Mouse (Mus musculus) granulocyte monocyte progenitor cell, adult 5-6 weeks (primary cell): ENCODE data around the gene Spata1. TPM values are rescaled to one million over a fixed set of nuclear protein-coding genes. Genes with fewer than 3 reads are reported as not detected.

Experiments
- ATAC-seq: replicated peaks from 2 replicates; pipeline ENCODE4 v1.8.0; 2016; ENCODE audit warnings: mild to moderate bottlenecking, moderate TSS enrichment, inconsistent platforms; ENCODE audit not compliant: poor library complexity, severe bottlenecking
- total RNA-seq, 2 experiments: library from RNA; stranded (forward) in 1 of 2; stranded (reverse) in 1 of 2; fragments of 200-712, 200-1000 nt in 1 of 2; fragments of >200 nt in 1 of 2; fragmentation: Nextera tagmentation in 1 of 2; gene quantifications; 2 replicates each; pipeline ENCODE4 v1.2.3; 2014 to 2017

Spata1 gene
- total RNA-seq, 2 experiments from 2014 or later = 6.4 to 7.9 TPM

DNA sequence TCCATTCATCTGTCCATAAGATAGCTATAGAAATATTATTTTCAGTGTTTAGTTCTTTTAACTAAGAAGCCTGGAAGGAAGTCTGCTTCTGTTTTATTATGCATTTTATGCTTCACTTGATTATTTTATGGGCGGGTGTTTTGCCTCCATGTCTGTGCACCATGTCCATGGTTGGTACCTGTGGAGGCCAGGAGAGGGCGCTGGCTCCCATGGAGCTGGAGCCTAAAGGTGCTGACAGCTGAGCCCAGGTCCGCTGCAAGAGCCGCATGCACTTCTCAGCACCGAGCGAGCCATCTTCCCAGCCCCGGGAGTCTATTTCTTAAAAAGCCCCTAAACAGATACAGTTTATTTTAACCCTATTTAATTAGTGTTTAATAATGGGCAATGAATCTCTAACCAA is 75.8 kb downstream of the Spata1 start:
- ATAC-seq = no peak

DNA sequence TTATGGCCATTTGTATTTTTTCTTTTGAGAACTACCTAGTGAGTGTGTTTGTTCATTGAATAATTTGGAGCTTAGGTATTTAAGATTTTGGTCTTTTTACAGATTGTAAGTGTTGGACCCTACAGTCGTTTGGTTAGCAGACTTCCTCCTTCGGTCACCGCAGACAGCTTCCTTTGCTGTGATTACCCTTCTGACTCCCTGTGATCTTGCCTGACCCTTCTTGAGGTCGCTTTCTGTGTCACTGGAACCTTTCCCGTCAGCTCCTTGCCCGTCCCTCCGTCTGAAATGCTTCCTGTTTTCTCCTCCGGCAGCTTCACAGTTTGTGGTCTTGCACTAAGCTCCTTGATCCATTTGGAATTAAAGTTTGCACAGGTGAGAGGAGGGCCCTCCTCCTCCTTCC is 77.8 kb downstream of the Spata1 start:
- ATAC-seq = peak; percentile 96

DNA sequence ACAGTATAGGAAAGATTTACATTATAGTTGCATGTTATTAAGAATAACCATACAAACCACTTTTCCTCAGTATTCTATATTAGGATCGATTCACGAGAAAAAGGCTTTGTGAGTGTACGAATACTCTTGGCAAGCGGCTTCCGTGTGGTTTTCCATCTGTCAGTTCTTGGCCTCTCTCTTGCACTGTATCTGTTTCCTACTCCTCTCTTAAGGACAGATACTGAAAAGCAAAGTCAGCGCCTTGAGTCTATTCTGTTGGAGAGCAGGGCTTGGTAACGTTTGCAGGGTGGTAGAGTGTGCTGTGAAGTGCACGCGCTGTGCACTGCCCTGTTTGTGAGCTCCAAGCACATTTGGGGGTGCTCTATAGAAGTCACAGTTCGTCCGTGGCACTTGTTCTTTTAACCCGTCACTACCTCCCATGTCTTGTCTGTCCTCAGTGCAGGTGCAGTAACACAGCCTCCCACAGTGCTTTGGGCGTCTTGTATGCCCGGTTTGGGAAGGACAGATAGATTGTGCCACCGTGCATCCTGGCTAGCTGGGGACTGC is 79.5 kb downstream of the Spata1 start:
- no peak for ATAC-seq

DNA sequence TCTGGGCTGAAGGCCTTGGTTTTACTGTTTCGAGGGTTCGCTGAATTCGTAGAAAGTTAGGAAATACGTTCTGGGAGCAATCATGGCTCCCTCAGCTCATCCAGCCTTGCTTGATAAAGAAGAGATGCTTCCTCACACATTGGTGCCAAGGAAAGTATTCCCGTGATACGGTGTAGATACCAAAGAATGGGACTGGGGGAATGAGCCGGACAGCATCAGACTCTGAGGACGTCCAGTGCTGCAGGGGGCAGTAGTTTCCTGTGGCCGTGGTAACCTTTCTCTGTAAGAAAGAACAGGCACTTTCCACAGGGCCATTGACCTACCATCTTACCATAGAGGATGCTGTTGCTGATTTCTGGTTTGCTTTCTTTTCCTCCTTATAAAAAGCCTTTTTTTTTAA is 80.0 kb downstream of the Spata1 start:
- no peak for ATAC-seq

DNA sequence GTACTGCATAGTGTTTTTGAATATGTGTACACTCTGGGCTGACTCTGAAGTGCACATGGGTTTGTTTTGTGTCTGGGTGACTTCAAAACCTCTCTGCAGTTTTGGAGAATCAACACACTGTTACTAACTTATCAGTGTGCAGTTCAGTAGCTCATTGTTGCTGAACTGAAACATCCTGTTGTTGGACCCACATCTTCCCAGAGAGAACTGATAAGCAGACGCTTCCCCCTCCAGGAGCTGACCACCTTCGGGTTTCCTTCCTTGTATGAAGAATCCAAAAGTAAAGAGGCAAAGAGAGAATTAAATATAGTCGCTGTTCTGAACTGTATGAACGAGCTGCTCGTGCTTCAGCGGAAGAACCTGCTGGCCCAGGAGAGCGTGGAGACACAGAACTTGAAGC is 80.7 kb downstream of the Spata1 start:
- no peak for ATAC-seq

DNA sequence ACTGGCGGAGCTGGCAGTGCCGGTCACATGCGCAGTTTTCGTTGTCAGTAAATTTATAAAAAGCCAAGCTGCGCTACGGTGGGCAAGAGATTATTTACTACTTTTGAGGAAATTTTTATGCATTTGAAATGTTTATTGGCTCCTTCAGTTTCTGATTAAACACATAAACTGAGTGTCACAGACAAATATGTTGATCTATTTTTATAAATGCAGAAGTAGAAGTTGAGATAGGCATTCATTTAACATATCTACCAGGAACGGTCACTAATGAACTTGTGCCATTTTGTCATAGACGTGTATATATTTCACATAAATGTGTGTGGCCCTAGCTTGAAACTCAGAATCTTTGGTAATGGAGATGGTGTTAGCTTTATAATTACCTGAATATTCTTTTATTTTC is 81.7 kb downstream of the Spata1 start:
- no peak for ATAC-seq

DNA sequence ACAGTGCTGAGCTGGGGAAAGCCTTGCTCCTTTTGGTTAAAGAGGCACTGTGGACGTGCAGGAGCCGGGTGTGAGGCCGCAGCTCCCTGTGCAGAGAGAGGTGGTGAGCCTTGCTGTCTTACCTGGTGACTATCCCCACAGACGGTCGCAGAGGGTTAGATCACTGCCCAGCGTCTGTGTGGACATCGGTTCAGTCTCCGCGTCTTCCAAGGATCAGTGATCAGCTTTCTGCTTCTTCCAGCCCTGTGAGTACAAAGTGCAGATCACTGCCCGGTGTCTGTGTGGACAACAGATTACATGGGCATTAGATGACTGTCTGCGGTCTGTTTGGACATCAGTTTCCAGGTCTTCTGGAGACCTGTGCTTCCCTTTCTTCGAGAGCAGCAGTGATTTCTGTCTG is 85.0 kb downstream of the Spata1 start:
- ATAC-seq = no peak

DNA sequence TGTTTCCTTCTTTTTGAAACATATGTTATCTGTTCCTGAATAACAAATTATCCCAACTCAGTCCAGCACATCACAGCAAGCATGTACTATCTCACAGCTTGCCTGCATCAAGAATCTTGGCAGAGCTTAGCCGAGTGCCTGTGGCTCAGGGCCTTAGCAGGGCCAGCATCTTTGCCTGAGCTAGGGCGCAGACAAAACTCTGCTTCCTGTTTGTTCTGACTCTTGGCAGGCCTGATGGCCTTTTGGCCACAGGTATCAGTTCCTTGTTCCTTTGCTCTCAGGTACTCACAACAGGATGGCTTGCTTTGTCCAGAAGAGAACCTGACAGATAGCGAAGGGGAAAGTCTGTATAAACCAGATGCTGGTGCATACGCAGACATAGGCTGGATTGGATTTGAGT is 85.6 kb downstream of the Spata1 start:
- ATAC-seq = no peak

DNA sequence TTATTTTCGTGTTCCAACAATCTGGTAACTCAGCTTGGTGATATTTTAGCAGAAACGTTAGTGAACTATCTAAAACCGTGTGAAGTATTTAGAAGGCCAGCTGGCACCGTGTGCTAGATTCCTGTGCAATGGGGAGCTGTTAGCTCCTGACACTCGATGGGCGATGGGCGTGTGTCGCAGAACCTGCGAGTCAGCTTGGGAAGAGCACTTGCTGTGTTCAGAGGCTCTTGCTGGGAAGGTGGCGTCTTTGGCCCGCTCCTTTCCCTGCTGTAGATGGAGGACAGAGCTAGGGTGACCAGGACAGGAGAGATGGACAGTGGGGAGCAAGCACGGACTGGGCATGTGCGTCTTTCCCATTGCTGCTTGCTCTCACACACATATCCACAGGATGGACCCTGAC is 86.5 kb downstream of the Spata1 start:
- no peak for ATAC-seq

DNA sequence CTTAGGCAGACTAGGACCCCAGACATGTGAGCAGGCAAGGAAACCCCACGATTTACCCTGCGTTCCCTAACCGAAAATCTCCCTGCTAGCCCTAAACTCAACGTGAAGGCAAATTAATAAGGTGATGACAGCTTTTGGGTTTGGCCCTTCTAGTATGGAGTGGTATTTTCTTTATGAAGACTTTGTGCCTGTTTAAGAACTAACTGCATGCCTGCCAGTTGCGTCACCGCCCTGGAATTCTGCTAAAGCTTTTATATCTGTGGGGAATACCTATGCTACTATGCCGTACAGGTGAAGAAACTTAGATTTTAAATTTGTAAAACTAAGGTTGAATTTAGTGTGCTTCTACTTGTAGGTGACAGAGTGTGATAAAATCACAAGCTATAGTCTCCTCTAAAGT is 87.1 kb downstream of the Spata1 start:
- ATAC-seq = no peak

DNA sequence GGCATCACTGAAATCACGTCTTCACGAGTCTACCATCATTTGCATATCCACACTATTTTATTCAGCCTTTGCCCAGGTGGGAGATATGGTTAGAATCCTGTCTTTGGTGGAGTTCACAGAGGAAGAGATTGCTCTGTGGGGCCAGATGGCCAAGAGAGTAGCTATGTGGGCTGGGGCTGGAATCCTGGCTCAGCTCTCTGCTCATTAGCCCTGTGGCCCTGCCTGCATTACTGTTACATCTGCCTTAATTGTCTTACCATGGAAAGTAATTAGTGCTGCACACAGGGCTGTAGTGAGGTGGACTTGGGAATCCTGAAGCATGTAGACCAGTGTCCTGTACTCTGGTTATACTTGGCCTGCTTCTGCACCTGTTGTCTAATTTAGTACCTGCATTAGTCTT is 87.5 kb downstream of the Spata1 start:
- no peak for ATAC-seq

DNA sequence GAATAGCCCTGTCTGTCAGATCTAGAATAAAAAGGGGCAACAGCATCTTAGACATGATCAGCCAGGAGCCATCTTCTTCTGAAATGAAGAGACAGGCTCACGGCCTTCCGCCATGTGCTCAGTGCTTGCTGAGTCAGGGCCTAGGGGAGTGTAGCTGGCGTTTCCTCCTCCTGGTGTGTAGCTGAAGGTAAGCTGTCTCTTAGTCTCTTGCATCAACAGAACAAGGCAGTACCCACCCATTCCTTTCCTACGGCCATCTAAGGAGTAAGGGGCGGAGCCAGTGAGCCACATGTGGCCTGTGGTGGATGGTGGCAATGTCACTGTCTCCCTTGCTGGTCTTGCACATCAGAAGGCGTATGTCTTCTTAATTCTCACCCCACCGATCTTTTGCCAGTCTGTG is 89.4 kb downstream of the Spata1 start:
- peak; percentile 61 for ATAC-seq

Other genes starting within 250 kb of the Spata1 start
- gene Ssx2ip, start 95.1 kb downstream of the Spata1 start, total RNA-seq (2014; fragmentation: Nextera tagmentation) = 7.6 and 13.9 TPM in 2 replicates
- gene Ssx2ip, start 95.1 kb downstream of the Spata1 start, total RNA-seq (2017) = 17.7 and 19.8 TPM in 2 replicates
- gene Ctbs, start 50.0 kb downstream of the Spata1 start, total RNA-seq (2014; fragmentation: Nextera tagmentation) = 4.7 and 10.5 TPM in 2 replicates
- 7.3 and 10.9 TPM in 2 replicates for gene Ctbs, start 50.0 kb downstream of the Spata1 start, total RNA-seq (2017)
- 393 and 432 TPM in 2 replicates for gene Gng5, start 54 bp upstream of the Spata1 start, total RNA-seq (2014; fragmentation: Nextera tagmentation)
- 166 and 178 TPM in 2 replicates for gene Gng5, start 54 bp upstream of the Spata1 start, total RNA-seq (2017)
- gene Rpf1, start 21.7 kb upstream of the Spata1 start, total RNA-seq (2014; fragmentation: Nextera tagmentation) = 60.8 and 77.7 TPM in 2 replicates
- gene Rpf1, start 21.7 kb upstream of the Spata1 start, total RNA-seq (2017) = 90.3 and 93.0 TPM in 2 replicates
- not detected in 2 replicates for gene Uox, start 70.7 kb upstream of the Spata1 start, total RNA-seq (2014; fragmentation: Nextera tagmentation)
- gene Uox, start 70.7 kb upstream of the Spata1 start, total RNA-seq (2017) = not detected in 2 replicates
- not detected in 2 replicates for gene Dnase2b, start 115.8 kb upstream of the Spata1 start, total RNA-seq (2014; fragmentation: Nextera tagmentation)
- gene Dnase2b, start 115.8 kb upstream of the Spata1 start, total RNA-seq (2017) = not detected in 2 replicates
- not detected in 2 replicates for gene 4930503B20Rik, start 151.6 kb upstream of the Spata1 start, total RNA-seq (2014; fragmentation: Nextera tagmentation)
- gene 4930503B20Rik, start 151.6 kb upstream of the Spata1 start, total RNA-seq (2017) = 0.05 TPM in 1 of 2 replicates, not detected in the other
- gene Samd13, start 185.8 kb upstream of the Spata1 start, total RNA-seq (2014; fragmentation: Nextera tagmentation) = 1.9 TPM in 1 of 2 replicates, not detected in the other
- 0.36 and 2.2 TPM in 2 replicates for gene Samd13, start 185.8 kb upstream of the Spata1 start, total RNA-seq (2017)